Mouse (Mus musculus): Measurements from ENCODE around the gene Zdhhc17. TPM values are rescaled to one million over a fixed set of nuclear protein-coding genes. Genes with fewer than 3 reads are reported as not detected.
A peak's percentile ranks its signal among the peaks of the same experiment; 100 is the strongest.

The Zdhhc17 gene
- polyA plus RNA-seq, 1 experiment from 2014 or later, result 15.1 TPM

GRCm38 (mm10) chr10:110977379-110977778, 32.6 kb downstream of the Zdhhc17 start:
- peaks cover 6% of the 10 kb centered on the region; the same call in 1 of the 2 replicates for H3K36me3 ChIP-seq
- no peak overlapping the region for H3K9ac ChIP-seq
- 62% methylated on average over 2 of the region's 2 CpGs for WGBS
- no peaks in the 10 kb centered on the region for H3K9me3 ChIP-seq (replicated peaks)
- no peak overlapping the region for H3K27ac ChIP-seq
- no peak for ATAC-seq (replicated peaks; ENCODE audit: insufficient number of reproducible peaks, insufficient read depth, low FRiP score, low read depth)
- no peaks in the 10 kb centered on the region for H3K27me3 ChIP-seq
- H3K4me2 ChIP-seq, result no peak overlapping the region
- H3K4me3 ChIP-seq, result no peak overlapping the region
- H3K4me1 ChIP-seq (replicated peaks), result no peaks in the 10 kb centered on the region

GRCm38 (mm10) chr10:110976046-110976445, 33.9 kb downstream of the Zdhhc17 start:
- Histone ChIP-seq H3K27ac (no peak overlapping the region), H3K4me2 (no peak overlapping the region), H3K9me3 (replicated peaks) (no peaks in the 10 kb centered on the region), H3K27me3 (no peaks in the 10 kb centered on the region), H3K9ac (no peak overlapping the region), H3K4me3 (no peak overlapping the region), H3K36me3 (peaks cover 16% of the 10 kb centered on the region; the same call in 1 of the 2 replicates), H3K4me1 (replicated peaks) (no peaks in the 10 kb centered on the region)
- no peak; the same call in 1 of the 2 replicates for ATAC-seq (replicated peaks; ENCODE audit: insufficient number of reproducible peaks, insufficient read depth, low FRiP score, low read depth)
- WGBS, result 4% methylated on average over 1 of the region's 1 CpGs

- no peak for ATAC-seq (replicated peaks; ENCODE audit: insufficient number of reproducible peaks, insufficient read depth, low FRiP score, low read depth)
- WGBS, result 87% methylated on average over 1 of the region's 1 CpGs
- peaks cover 22% of the 10 kb centered on the region; the same call in 1 of the 2 replicates for H3K36me3 ChIP-seq
Observed at GRCm38 (mm10) chr10:110974885-110975284, 35.1 kb downstream of the Zdhhc17 start.

GRCm38 (mm10) chr10:110974463-110974862, 35.5 kb downstream of the Zdhhc17 start:
- Histone ChIP-seq H3K9ac (no peak overlapping the region), H3K36me3 (peaks cover 22% of the 10 kb centered on the region; the same call in 1 of the 2 replicates), H3K27me3 (no peaks in the 10 kb centered on the region), H3K27ac (no peak overlapping the region), H3K4me1 (replicated peaks) (no peaks in the 10 kb centered on the region), H3K4me2 (no peak overlapping the region), H3K9me3 (replicated peaks) (no peaks in the 10 kb centered on the region), H3K4me3 (no peak overlapping the region)
- 44% methylated on average over 3 of the region's 3 CpGs for WGBS
- ATAC-seq (replicated peaks; ENCODE audit: insufficient number of reproducible peaks, insufficient read depth, low FRiP score, low read depth), result no peak

More at GRCm38 (mm10) chr10:110974885-110975284, 35.1 kb downstream of the Zdhhc17 start:
- Histone ChIP-seq H3K4me3 (no peak overlapping the region), H3K9ac (no peak overlapping the region), H3K27ac (no peak overlapping the region), H3K27me3 (no peaks in the 10 kb centered on the region), H3K9me3 (replicated peaks) (no peaks in the 10 kb centered on the region), H3K4me1 (replicated peaks) (no peaks in the 10 kb centered on the region), H3K4me2 (no peak overlapping the region)

GRCm38 (mm10) chr10:110971998-110972397, 37.9 kb downstream of the Zdhhc17 start:
- no peak overlapping the region for H3K4me2 ChIP-seq
- H3K9me3 ChIP-seq (replicated peaks), result no peaks in the 10 kb centered on the region
- H3K27me3 ChIP-seq, result no peaks in the 10 kb centered on the region
- no peak overlapping the region for H3K9ac ChIP-seq
- H3K27ac ChIP-seq, result no peak overlapping the region
- no peaks in the 10 kb centered on the region for H3K4me1 ChIP-seq (replicated peaks)
- 78% methylated on average over 9 of the region's 9 CpGs for WGBS
- H3K4me3 ChIP-seq, result no peak overlapping the region
- H3K36me3 ChIP-seq, result peaks cover 24% of the 10 kb centered on the region
- no peak for ATAC-seq (replicated peaks; ENCODE audit: insufficient number of reproducible peaks, insufficient read depth, low FRiP score, low read depth)

GRCm38 (mm10) chr10:110971483-110971882, 38.5 kb downstream of the Zdhhc17 start:
- H3K4me1 ChIP-seq (replicated peaks), result no peaks in the 10 kb centered on the region
- H3K9me3 ChIP-seq (replicated peaks), result no peaks in the 10 kb centered on the region
- WGBS, result 77% methylated on average over 6 of the region's 6 CpGs
- H3K4me2 ChIP-seq, result no peak overlapping the region
- H3K4me3 ChIP-seq, result no peak overlapping the region
- H3K27me3 ChIP-seq, result no peaks in the 10 kb centered on the region
- no peak overlapping the region for H3K27ac ChIP-seq
- peaks cover 26% of the 10 kb centered on the region for H3K36me3 ChIP-seq
- no peak overlapping the region for H3K9ac ChIP-seq
- no peak for ATAC-seq (replicated peaks; ENCODE audit: insufficient number of reproducible peaks, insufficient read depth, low FRiP score, low read depth)

- Histone ChIP-seq H3K27ac (no peak overlapping the region), H3K36me3 (peaks cover 26% of the 10 kb centered on the region), H3K27me3 (no peaks in the 10 kb centered on the region), H3K4me1 (replicated peaks) (no peaks in the 10 kb centered on the region), H3K4me2 (no peak overlapping the region), H3K4me3 (no peak overlapping the region), H3K9me3 (replicated peaks) (no peaks in the 10 kb centered on the region), H3K9ac (no peak overlapping the region)
- WGBS, result 87% methylated on average over 3 of the region's 3 CpGs
- no peak for ATAC-seq (replicated peaks; ENCODE audit: insufficient number of reproducible peaks, insufficient read depth, low FRiP score, low read depth)
Observed at GRCm38 (mm10) chr10:110971044-110971443, 38.9 kb downstream of the Zdhhc17 start.

- Histone ChIP-seq H3K4me1 (replicated peaks) (no peaks in the 10 kb centered on the region), H3K9me3 (replicated peaks) (no peaks in the 10 kb centered on the region), H3K4me2 (no peak overlapping the region), H3K9ac (no peak overlapping the region), H3K27ac (no peak overlapping the region), H3K4me3 (no peak overlapping the region), H3K27me3 (no peaks in the 10 kb centered on the region), H3K36me3 (peaks cover 21% of the 10 kb centered on the region)
- no peak for ATAC-seq (replicated peaks; ENCODE audit: insufficient number of reproducible peaks, insufficient read depth, low FRiP score, low read depth)
- WGBS, result 29% methylated on average over 1 of the region's 1 CpGs
Observed at GRCm38 (mm10) chr10:110962172-110962571, 47.8 kb downstream of the Zdhhc17 start.

GRCm38 (mm10) chr10:110960841-110961240, 49.1 kb downstream of the Zdhhc17 start:
- Histone ChIP-seq H3K4me2 (no peak overlapping the region), H3K4me3 (no peak overlapping the region), H3K4me1 (replicated peaks) (no peaks in the 10 kb centered on the region), H3K27me3 (no peaks in the 10 kb centered on the region), H3K9ac (no peak overlapping the region), H3K27ac (no peak overlapping the region), H3K9me3 (replicated peaks) (no peaks in the 10 kb centered on the region), H3K36me3 (peaks cover 22% of the 10 kb centered on the region; the same call in 1 of the 2 replicates)
- WGBS, result 90% methylated on average over 6 of the region's 6 CpGs
- no peak for ATAC-seq (replicated peaks; ENCODE audit: insufficient number of reproducible peaks, insufficient read depth, low FRiP score, low read depth)

GRCm38 (mm10) chr10:110959781-110960180, 50.2 kb downstream of the Zdhhc17 start:
- Histone ChIP-seq H3K9me3 (replicated peaks) (no peaks in the 10 kb centered on the region), H3K4me2 (no peak overlapping the region), H3K27me3 (no peaks in the 10 kb centered on the region), H3K9ac (no peak overlapping the region), H3K4me3 (no peak overlapping the region), H3K36me3 (peaks cover 28% of the 10 kb centered on the region), H3K27ac (no peak overlapping the region), H3K4me1 (replicated peaks) (no peaks in the 10 kb centered on the region)
- no peak for ATAC-seq (replicated peaks; ENCODE audit: insufficient number of reproducible peaks, insufficient read depth, low FRiP score, low read depth)
- 90% methylated on average over 8 of the region's 8 CpGs for WGBS

- no peak for ATAC-seq (replicated peaks; ENCODE audit: insufficient number of reproducible peaks, insufficient read depth, low FRiP score, low read depth)
- H3K36me3 ChIP-seq, result peaks cover 30% of the 10 kb centered on the region
- H3K9ac ChIP-seq, result no peak overlapping the region
- no peak overlapping the region for H3K4me2 ChIP-seq
- H3K27ac ChIP-seq, result no peak overlapping the region
- WGBS, result 85% methylated on average over 6 of the region's 6 CpGs
- H3K9me3 ChIP-seq (replicated peaks), result no peaks in the 10 kb centered on the region
- no peak overlapping the region for H3K4me3 ChIP-seq
- H3K4me1 ChIP-seq (replicated peaks), result no peaks in the 10 kb centered on the region
- no peaks in the 10 kb centered on the region for H3K27me3 ChIP-seq
Observed at GRCm38 (mm10) chr10:110958879-110959278, 51.1 kb downstream of the Zdhhc17 start.

GRCm38 (mm10) chr10:110952937-110953451, 56.9 kb downstream of the Zdhhc17 start:
- ATAC-seq (replicated peaks; ENCODE audit: insufficient number of reproducible peaks, insufficient read depth, low FRiP score, low read depth), result peak; percentile 89
- no peaks in the 10 kb centered on the region for H3K9me3 ChIP-seq (replicated peaks)
- no peak overlapping the region for H3K4me2 ChIP-seq
- H3K27me3 ChIP-seq, result no peaks in the 10 kb centered on the region
- no peak overlapping the region for H3K9ac ChIP-seq
- peaks cover 24% of the 10 kb centered on the region for H3K36me3 ChIP-seq
- H3K27ac ChIP-seq, result peak overlapping the region; percentile 84
- H3K4me3 ChIP-seq, result no peak overlapping the region
- 39% methylated on average over 9 of the region's 9 CpGs for WGBS
- H3K4me1 ChIP-seq (replicated peaks), result peaks cover 18% of the 10 kb centered on the region
